Mouse (Mus musculus) limb, embryonic 13.5 days (tissue): ENCODE measurements around the gene Lhfpl2. TPM values are rescaled to one million over a fixed set of nuclear protein-coding genes. Genes with fewer than 3 reads are reported as not detected.

Experiments
- ATAC-seq: fragments of 200-750 bp; cut with Nextera tagmentation; 2 replicates; pipeline ENCODE4 v1.8.0; 2017; ENCODE audit warnings: low read depth, moderate number of reproducible peaks, moderate TSS enrichment; ENCODE audit not compliant: low FRiP score
- H3K27ac ChIP-seq: fragments of 300-500 bp; sonication (generic); 2 replicates; pipeline ENCODE4 v1.5.1; 2015; ENCODE audit warnings: inconsistent platforms, mild to moderate bottlenecking, moderate library complexity
- H3K27me3 ChIP-seq: fragments of 300-500 bp; sonication (generic); 2 replicates; pipeline ENCODE4 v1.6.1; 2015; ENCODE audit warnings: mild to moderate bottlenecking, inconsistent platforms
- H3K36me3 ChIP-seq: fragments of 300-500 bp; sonication (generic); 2 replicates; pipeline ENCODE4 v1.6.1; 2015; ENCODE audit warnings: inconsistent platforms, mild to moderate bottlenecking, moderate library complexity
- H3K4me1 ChIP-seq: fragments of 300-500 bp; sonication (generic); 2 replicates; pipeline ENCODE4 v1.6.1; 2015; ENCODE audit warnings: inconsistent platforms
- H3K4me2 ChIP-seq: fragments of 300-500 bp; sonication (generic); replicated peaks from 2 replicates; pipeline ENCODE4 v1.6.1; 2015; ENCODE audit warnings: inconsistent platforms, mild to moderate bottlenecking, moderate library complexity
- H3K4me3 ChIP-seq: fragments of 300-500 bp; sonication (generic); 2 replicates; pipeline ENCODE4 v1.5.1; 2015; ENCODE audit warnings: moderate library complexity, mild to moderate bottlenecking, inconsistent platforms
- H3K9ac ChIP-seq: fragments of 300-500 bp; sonication (generic); 2 replicates; pipeline ENCODE4 v1.6.1; 2015; ENCODE audit warnings: mild to moderate bottlenecking, inconsistent platforms
- H3K9me3 ChIP-seq: fragments of 300-500 bp; sonication (generic); 2 replicates; pipeline ENCODE4 v1.6.1; 2016; ENCODE audit warnings: inconsistent platforms
- WGBS: fragments of 180-500 bp; shearing (Covaris S2); methylation state at CpG from one replicate; pipeline ENCODE4 v1.1.7; 2015; 5-methylcytosine and 5-hydroxymethylcytosine counted together
- polyA plus RNA-seq: library from polyadenylated mRNA; unstranded; fragments of >200 nt; fragmentation: Nextera tagmentation; extraction: Ambion mirVana; gene quantifications from 2 replicates; pipeline ENCODE4 v1.2.1, GENCODE M21; 2015

The Lhfpl2 gene
- polyA plus RNA-seq, 1 experiment from 2014 or later: 79.1 TPM

DNA sequence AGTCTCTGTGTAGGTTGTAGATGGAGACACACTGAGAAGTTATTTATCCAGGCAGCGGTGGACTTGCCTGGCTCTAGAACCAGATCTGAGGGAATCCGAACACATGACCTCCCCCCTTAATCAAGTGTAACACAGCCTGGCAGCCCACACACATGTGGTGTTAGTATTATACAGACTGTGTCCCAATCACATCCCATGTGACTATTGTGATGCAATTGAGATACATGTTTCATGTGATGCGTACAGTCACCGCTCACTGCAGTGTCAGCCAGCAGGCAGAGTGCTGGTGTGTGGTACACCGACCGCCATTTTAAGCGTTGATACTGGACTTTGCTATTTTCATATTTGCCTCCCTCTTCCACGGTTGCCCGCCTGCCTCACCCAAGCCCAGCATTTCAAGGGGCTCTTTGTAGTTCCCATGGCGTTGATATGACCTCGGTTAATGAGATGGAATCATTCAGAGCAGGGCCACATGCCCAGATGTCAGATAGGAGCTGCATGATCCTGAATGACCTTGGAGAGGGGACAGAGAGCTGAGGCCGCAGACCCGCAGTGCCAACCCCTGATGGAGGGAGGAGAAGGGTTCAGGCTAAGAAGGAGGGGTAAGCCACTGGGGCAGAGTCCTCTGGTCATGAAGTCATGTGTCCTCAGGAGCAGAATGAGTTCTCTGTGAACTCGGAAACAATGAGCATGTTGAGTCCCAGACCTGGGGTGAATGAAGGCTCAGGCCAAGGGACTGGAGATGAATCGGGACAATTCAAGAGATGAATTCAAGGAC is 115.1 kb downstream of the Lhfpl2 start:
- 80% methylated on average over 15 of the region's 15 CpGs for WGBS
- peaks cover 38% of the 10 kb centered on the region for H3K4me1 ChIP-seq

DNA sequence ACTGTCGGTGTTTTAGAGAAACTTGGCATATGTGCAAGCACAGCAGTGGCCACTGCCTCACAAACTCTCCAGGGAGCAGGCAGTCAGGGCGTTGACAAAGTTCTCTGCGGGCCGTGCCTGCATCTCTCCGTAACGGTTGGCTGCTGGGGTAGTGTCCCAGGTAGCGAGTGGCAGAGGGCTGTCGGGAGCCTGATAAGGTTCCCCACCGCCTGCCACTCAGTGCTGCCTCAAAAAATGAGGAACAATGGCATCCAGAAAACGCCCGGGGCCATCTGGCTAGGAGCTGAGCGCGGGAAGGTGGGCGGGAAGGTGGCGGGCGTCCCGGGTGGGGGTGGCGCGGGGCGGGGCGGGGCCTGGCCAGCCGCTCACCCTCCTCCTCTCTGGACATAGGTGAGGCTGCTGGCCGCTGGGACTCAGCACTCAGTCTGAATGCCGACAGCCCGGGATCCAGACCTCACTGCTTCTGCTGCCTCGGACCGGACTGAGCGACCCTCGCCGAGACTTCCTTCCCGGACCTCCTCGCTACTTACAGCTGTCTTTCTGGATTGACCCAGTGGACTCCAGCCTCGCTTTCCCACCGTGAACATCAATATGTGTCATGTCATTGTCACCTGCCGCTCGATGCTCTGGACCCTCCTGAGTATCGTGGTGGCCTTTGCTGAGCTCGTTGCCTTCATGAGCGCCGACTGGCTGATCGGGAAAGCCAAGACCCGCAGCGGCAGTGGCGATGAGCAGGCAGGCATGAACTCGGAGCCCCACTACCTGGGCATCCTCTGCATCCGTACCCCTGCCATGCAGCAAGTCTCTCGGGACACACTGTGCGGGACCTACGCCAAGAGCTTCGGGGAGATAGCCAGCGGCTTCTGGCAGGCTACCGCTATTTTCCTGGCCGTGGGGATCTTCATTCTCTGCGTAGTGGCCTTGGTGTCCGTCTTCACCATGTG is 116.3 kb downstream of the Lhfpl2 start:
- Histone ChIP-seq H3K4me1 (peaks cover 49% of the 10 kb centered on the region), H3K9me3 (no peaks in the 10 kb centered on the region), H3K9ac (peak overlapping the region; percentile 74), H3K27ac (peak overlapping the region; percentile 55; the same call in 1 of the 2 replicates), H3K4me3 (peak overlapping the region; percentile 55), H3K36me3 (0 out of 2 replicates have a peak, but pooled peaks cover 2% of the 10 kb centered on the region), H3K27me3 (peaks cover 7% of the 10 kb centered on the region), H3K4me2 (peak overlapping the region; percentile 92)
- 3% methylated on average over 55 of the region's 55 CpGs for WGBS
- ATAC-seq: peak; percentile 29; the same call in 1 of the 2 replicates

More for the DNA sequence above, 115.1 kb downstream of the Lhfpl2 start:
- Histone ChIP-seq H3K36me3 (no peaks in the 10 kb centered on the region), H3K4me2 (peak overlapping the region; percentile 92), H3K27me3 (peaks cover 7% of the 10 kb centered on the region), H3K4me3 (no peak overlapping the region), H3K27ac (no peak overlapping the region), H3K9me3 (no peaks in the 10 kb centered on the region), H3K9ac (no peak overlapping the region)
- ATAC-seq: no peak; the same call in 1 of the 2 replicates

DNA sequence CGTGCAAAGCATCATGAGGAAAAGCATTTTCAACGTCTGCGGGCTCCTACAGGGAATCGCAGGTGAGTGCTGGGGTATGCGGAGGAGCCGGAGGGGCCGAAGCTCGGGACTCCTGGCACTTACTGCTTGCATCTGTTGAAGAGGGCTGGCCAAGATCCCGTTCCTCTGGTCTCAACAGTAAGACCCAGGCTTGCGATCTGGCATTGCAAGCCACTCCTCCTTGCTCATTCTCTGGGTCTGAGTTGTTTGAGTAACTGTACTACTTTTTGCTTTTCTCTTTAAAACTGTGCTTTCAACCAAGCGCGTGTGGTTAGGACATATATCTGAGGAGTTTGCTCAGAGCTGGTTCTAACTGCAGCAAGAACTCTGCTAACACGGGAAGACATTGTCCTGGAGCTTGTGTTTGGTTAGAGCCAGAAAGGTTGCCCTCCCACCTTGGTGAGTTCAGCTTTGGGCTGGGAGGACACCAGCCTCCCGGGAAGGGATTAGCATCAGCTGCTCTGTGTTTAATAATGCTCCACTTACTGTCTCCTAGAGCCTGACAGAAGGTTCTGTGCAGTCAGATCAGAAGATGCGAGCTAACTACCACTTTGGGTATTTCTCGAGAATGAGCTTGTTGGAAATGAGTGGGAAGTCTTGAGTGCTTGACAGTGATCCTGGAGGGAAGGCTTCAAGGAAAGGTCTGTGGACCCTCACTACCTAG is 117.1 kb downstream of the Lhfpl2 start:
- peaks cover 7% of the 10 kb centered on the region for H3K27me3 ChIP-seq
- no peaks in the 10 kb centered on the region for H3K9me3 ChIP-seq
- peak overlapping the region; percentile 39; the same call in 1 of the 2 replicates for H3K27ac ChIP-seq
- 20% methylated on average over 16 of the region's 16 CpGs for WGBS
- ATAC-seq: no peak
- peak overlapping the region; percentile 92 for H3K4me2 ChIP-seq
- H3K4me1 ChIP-seq: peaks cover 53% of the 10 kb centered on the region
- H3K4me3 ChIP-seq: peak overlapping the region; percentile 55
- peak overlapping the region; percentile 74 for H3K9ac ChIP-seq
- H3K36me3 ChIP-seq: peaks cover 9% of the 10 kb centered on the region

DNA sequence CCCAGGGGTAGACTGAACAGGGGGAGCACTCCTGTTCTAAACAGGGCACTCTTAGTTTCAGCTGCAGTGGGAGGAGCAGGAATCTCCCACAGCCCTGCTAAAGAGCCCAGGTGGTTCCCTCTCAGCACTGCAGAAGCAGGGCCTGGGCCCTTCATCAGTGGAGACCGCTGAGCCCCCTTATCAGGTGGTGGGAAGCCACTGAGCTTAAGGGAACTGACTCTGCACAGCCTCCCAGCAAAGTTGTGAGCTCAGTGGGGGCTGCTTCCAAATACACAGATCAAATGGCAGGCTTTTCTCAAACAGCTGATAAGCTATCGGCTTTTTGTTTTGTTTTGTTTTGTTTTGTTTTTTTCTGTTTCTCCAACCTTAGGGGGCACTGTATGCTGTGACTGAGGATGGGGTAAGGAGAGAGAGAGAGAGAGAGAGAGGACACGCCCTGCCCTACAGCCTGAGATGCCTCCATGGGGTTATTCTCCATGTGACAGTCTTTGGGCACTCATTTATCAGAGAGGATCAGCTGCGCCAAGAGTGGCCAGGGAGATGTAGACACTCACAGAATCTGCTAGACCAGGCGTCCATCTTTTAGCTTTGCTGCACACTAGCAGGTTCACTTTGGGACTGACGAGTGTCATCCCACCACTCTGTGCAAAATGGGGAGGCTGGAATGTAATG is 117.9 kb downstream of the Lhfpl2 start:
- Histone ChIP-seq H3K4me1 (peaks cover 55% of the 10 kb centered on the region), H3K9ac (peak overlapping the region; percentile 74), H3K4me2 (peak overlapping the region; percentile 92), H3K27me3 (peaks cover 7% of the 10 kb centered on the region), H3K9me3 (no peaks in the 10 kb centered on the region), H3K4me3 (peak overlapping the region; percentile 55), H3K36me3 (peaks cover 9% of the 10 kb centered on the region), H3K27ac (no peak overlapping the region; the same call in 1 of the 2 replicates)
- no peak for ATAC-seq
- WGBS: 74% methylated on average over 6 of the region's 6 CpGs

DNA sequence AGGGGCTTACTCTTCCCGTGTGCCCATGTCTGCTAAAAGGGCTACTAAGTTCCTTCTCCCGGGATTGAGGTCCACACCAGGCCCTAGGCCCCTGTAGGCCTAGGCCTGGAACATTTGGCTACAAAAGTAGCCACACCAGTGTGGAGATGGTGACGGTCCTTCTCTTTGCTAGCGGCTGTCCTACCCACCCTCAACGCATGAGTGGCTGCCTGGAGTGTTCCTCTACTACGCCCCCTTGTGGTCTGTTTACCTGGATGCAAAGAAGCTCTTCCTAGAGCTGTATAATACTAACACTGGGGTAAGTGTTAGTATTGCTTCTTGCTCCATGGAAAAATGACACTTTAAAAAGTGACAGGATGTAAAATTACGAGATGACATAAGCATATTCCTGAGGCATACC is 119.6 kb downstream of the Lhfpl2 start:
- H3K27me3 ChIP-seq: peaks cover 7% of the 10 kb centered on the region
- no peaks in the 10 kb centered on the region for H3K9me3 ChIP-seq
- H3K4me3 ChIP-seq: no peak overlapping the region
- H3K27ac ChIP-seq: no peak overlapping the region
- peak overlapping the region; percentile 92 for H3K4me2 ChIP-seq
- no peak overlapping the region for H3K9ac ChIP-seq
- no peak for ATAC-seq
- WGBS: 58% methylated on average over 7 of the region's 7 CpGs
- H3K4me1 ChIP-seq: peaks cover 63% of the 10 kb centered on the region
- peaks cover 9% of the 10 kb centered on the region for H3K36me3 ChIP-seq

DNA sequence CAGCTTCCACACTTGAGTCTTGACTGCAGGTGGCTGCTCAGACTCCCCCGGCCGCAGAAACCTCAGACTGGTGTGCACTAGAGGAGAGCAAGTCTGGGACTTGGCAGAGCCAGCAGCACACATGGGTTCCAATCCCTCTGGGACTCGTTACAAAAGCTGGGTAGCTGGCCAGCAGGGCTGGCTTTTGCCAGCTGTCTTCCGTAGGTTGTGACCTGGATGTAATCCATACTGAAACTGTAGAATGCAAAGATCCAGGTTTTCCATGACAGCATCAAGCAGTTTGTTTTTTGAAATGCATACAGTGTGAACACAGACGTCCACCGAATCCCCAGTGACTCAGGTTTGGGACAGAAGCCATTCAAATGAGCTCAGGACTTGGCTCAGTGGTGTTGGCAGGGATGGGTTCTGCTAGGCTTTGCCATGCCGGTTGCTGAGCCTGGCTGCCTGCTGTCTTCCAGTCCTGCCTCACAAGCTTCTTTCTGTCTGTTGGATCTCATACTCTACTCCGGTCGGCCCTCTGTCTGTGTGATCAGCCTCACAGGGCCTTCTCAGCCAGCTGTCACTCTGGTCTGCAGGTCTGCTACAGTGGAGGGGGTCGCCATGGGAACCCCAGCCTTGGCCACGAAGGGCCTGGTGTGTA is 120.9 kb downstream of the Lhfpl2 start:
- peaks cover 56% of the 10 kb centered on the region for H3K4me1 ChIP-seq
- no peaks in the 10 kb centered on the region; the same call in 1 of the 2 replicates for H3K27me3 ChIP-seq
- peak; percentile 66 for ATAC-seq
- peak overlapping the region; percentile 44; the same call in 1 of the 2 replicates for H3K27ac ChIP-seq
- no peak overlapping the region for H3K4me3 ChIP-seq
- peaks cover 9% of the 10 kb centered on the region for H3K36me3 ChIP-seq
- no peaks in the 10 kb centered on the region for H3K9me3 ChIP-seq
- H3K4me2 ChIP-seq: 0 out of 2 replicates have a peak overlapping the region, but pooled peaks have one; percentile 11
- no peak overlapping the region; the same call in 1 of the 2 replicates for H3K9ac ChIP-seq
- 48% methylated on average over 11 of the region's 11 CpGs for WGBS

DNA sequence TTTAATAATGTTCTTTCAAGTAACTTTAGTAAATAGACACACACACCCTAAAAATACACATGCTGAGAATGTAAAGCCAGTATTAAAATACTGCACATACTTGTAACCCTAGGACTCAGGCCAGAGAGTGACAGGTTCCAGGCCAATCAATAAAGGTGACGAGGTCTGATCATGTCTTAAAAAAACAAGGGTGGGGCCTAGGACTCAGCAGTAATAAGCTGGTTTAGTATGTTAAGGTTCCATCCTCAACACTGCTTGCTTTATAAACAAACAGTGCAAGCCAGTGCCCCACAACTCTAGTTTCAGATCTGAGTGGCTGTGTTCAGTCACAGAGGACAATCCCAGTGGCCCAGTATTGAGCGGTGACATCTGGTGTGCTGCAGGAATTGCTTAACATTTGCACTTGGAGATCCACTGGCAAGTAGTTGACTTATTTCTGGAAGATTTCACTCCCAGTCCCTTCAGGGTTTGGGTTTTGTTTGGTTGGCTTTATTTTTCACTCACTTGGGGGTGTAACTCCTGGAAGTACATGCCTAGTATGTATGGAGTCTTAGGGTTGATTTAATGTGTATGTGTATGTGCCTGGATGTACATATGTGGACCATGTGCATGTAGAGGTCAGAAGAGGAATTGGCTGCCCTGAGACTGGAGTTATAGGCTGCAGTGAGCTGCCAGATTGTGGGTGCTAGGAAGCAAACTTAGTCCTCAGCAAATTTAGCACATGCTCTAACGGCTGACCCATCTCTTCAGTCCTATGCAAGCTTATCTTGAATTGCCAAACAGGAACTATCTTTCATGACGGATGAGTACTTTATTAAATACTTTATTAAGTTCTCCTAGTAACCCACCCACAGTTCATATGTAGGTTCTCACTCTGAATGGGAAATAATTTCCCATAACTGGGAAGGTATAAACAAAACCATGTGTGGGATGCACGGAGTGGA is 123.2 kb downstream of the Lhfpl2 start:
- 71% methylated on average over 5 of the region's 5 CpGs for WGBS

GRCm38 (mm10) chr13:94182026-94182425 is 124.4 kb downstream of the Lhfpl2 start:
- no peaks in the 10 kb centered on the region for H3K9me3 ChIP-seq
- H3K9ac ChIP-seq: no peak overlapping the region
- 88% methylated on average over 5 of the region's 5 CpGs for WGBS
- ATAC-seq: no peak
- peaks cover 51% of the 10 kb centered on the region for H3K4me1 ChIP-seq
- no peak overlapping the region for H3K4me3 ChIP-seq
- H3K27me3 ChIP-seq: no peaks in the 10 kb centered on the region
- H3K27ac ChIP-seq: no peak overlapping the region
- peaks cover 13% of the 10 kb centered on the region for H3K36me3 ChIP-seq
- no peak overlapping the region for H3K4me2 ChIP-seq

More for the DNA sequence above, 123.2 kb downstream of the Lhfpl2 start:
- Histone ChIP-seq H3K4me1 (peaks cover 47% of the 10 kb centered on the region), H3K27me3 (no peaks in the 10 kb centered on the region), H3K36me3 (peaks cover 13% of the 10 kb centered on the region), H3K4me3 (no peak overlapping the region), H3K9me3 (no peaks in the 10 kb centered on the region), H3K27ac (no peak overlapping the region), H3K4me2 (no peak overlapping the region), H3K9ac (no peak overlapping the region)
- ATAC-seq: no peak

DNA sequence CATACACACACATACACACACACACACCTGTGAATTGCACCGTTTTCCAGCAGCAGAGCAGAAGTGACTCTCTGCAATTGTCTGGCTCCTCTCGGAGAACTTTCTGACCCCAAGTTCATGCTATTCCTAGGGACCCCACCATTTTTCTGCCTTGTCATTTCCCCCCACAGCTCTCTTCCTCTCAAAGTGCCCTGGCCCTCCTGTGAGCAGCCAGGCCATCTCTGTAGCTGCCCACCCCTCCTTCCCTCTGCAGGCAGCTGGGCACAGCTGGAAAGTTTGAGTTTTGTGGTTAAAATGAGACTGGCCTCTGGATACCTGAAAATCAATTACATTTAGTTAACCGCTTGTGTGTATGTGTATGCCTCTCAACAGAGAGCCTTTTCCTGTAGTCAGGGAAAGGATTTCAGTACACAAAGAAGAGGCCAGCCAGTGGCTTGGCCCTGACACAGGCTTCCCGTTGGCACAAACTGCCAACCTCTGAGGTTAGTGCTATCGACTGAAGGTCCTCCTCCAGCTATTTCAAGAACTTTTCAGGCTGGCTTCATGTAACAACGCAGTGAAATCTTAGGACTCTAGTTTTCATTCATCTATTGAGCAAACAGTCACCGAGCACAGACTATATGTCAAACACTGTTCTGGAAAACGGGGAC is 125.9 kb downstream of the Lhfpl2 start:
- 76% methylated on average over 8 of the region's 8 CpGs for WGBS
- peaks cover 13% of the 10 kb centered on the region for H3K36me3 ChIP-seq
- no peak for ATAC-seq
- H3K9ac ChIP-seq: no peak overlapping the region
- no peak overlapping the region for H3K4me2 ChIP-seq
- H3K27me3 ChIP-seq: no peaks in the 10 kb centered on the region
- H3K27ac ChIP-seq: no peak overlapping the region
- peaks cover 52% of the 10 kb centered on the region for H3K4me1 ChIP-seq
- H3K9me3 ChIP-seq: no peaks in the 10 kb centered on the region
- no peak overlapping the region for H3K4me3 ChIP-seq
